Mouse (Mus musculus): ENCODE data around the gene 1110032F04Rik. TPM values are rescaled to one million over a fixed set of nuclear protein-coding genes. Genes with fewer than 3 reads are reported as not detected.
A peak's percentile ranks its signal among the peaks of the same experiment; 100 is the strongest.

Gene 1110032F04Rik
- 1.2 and 1.7 TPM in 2 replicates for polyA plus RNA-seq (2016; fragmentation: Nextera tagmentation; extraction: Ambion mirVana)

DNA sequence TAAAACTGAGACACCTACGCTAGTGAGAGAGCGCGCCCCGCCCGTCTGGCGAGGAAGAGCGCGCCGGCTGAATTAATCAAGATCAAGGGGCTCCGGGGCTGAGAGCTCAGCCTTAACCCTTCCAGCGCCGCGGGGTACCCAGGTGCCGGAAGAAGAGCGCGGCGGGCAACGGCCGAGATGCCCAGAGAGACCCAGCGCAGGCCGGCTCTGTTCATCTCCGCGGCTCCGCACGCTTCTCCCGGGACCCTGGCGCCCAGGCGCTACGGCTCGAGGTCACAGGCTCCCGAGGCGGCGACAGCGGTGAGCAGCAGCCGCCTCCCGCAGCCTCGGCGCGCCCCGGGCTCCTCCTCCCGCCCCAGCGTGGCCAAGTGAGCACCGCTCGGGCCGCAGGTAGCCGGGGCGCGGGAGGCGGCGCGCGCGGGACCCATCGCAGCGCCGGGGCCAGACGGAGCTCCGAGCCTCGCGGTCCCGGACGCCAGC lies at the start of gene 1110032F04Rik:
Gene 1110032F04Rik, plus strand, starts transcription at position 376 of the 480 bp plus-strand sequence.
- Histone ChIP-seq H3K4me3 (peak within 1 kb of the TSS; percentile 76), H3K27me3 (replicated peaks; ENCODE audit: low read depth, poor library complexity, severe bottlenecking) (peaks cover 74% of the 10 kb centered on the region), H3K9me3 (no peaks in the 10 kb centered on the region), H3K36me3 (replicated peaks) (no peaks in the 10 kb centered on the region), H3K4me1 (peaks cover 23% of the 10 kb centered on the region), H3K27ac (replicated peaks) (peak within 1 kb of the TSS; percentile 79)
- peak; percentile 78 for DNase-seq (ENCODE audit: low spot score)
- under 1% methylated on average over 62 of the region's 62 CpGs for WGBS

DNA sequence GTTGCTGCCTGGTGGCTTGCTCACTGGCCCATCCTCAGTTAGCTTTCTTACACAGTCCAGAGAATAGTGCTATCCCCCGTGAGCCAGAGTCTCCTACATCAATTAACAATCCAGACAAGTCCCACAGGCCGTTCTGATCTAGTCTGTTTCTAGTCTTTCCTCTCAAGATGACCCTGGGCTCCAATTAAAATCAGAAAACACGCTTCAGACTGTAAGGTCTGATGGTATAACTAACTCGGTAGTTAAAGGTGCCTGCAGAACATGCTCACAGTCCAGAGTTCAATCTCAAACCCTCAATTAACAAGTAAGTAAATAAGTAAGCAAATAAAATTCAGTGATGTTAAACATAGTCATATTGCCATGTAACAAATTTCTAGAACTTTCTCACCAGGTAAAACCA lies 48.0 kb upstream of the 1110032F04Rik start:
- H3K9me3 ChIP-seq = no peaks in the 10 kb centered on the region
- no peaks in the 10 kb centered on the region for H3K4me1 ChIP-seq
- 74% methylated on average over 4 of the region's 4 CpGs for WGBS
- no peak overlapping the region for H3K4me3 ChIP-seq
- H3K27me3 ChIP-seq (replicated peaks; ENCODE audit: low read depth, poor library complexity, severe bottlenecking) = no peaks in the 10 kb centered on the region
- H3K27ac ChIP-seq (replicated peaks) = no peak overlapping the region
- no peak for DNase-seq (ENCODE audit: low spot score)
- H3K36me3 ChIP-seq (replicated peaks) = no peaks in the 10 kb centered on the region

DNA sequence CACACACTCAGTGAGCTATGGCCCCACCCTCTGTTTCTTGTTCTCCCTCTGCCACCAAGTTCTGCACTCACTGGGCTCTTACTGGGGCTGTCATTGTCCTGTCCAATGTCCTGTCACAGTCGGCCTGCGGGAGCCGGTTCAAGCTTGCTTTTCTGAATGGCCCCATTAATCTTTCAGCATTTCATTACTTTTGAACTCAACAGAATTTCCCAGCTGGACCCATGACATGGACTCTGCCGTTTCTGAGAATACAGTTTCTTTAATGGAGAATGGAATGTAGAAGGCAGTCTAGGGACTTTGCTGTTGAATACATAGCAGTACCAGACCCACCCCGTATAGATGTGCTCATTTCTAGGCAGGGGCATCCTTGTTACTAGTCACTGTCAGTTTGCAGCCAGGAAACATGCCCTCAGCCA lies 47.5 kb upstream of the 1110032F04Rik start:
- 67% methylated on average over 5 of the region's 5 CpGs for WGBS
- DNase-seq (ENCODE audit: low spot score) = no peak
- no peaks in the 10 kb centered on the region for H3K36me3 ChIP-seq (replicated peaks)
- no peaks in the 10 kb centered on the region for H3K9me3 ChIP-seq
- no peaks in the 10 kb centered on the region for H3K27me3 ChIP-seq (replicated peaks; ENCODE audit: low read depth, poor library complexity, severe bottlenecking)
- H3K4me3 ChIP-seq = no peak overlapping the region
- no peak overlapping the region for H3K27ac ChIP-seq (replicated peaks)
- no peaks in the 10 kb centered on the region for H3K4me1 ChIP-seq

DNA sequence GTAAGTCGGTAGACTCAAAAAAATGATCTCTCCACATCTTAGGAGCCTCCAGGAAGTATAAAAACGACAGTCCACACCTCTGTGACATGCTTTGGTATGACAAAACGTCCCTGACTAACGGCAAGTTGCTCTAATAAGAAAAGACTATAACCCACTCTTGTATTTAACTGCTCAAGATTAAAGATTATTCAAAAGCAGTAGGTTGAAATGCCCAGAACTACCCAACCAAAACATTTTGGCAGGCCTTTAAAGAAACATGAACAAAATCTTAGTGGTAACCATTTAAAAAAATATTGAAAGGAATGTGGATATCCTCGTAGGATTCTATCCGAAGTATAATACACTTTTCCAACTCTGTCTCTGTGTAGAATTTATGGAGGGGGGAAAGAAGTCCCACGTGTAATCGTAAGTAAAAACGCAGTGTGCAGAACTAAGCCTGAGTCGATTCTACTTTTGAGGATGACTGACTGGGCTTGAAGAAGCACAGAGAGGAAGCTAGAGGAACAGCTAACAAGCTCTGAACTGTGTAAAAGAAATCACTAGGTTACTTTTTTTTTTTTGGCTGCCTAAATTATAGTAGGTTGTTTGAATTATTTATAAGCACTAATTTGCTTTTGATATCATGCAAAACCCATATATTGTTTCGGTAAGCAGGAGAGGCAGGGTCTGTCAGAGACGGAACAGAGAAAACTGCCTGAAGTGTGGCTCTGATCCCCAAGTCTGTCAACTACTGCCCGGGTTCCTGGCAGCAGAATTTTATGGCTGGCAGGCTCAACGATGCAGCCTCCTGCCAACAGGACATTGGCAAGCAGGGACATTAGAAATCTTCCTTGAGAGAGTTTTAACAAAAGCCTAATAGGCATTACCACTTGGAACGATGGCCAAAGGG lies 45.3 kb upstream of the 1110032F04Rik start:
- H3K9me3 ChIP-seq = no peaks in the 10 kb centered on the region
- no peak overlapping the region for H3K4me3 ChIP-seq
- 88% methylated on average over 15 of the region's 15 CpGs for WGBS
- no peak for DNase-seq (ENCODE audit: low spot score)
- H3K27me3 ChIP-seq (replicated peaks; ENCODE audit: low read depth, poor library complexity, severe bottlenecking) = no peaks in the 10 kb centered on the region
- H3K4me1 ChIP-seq = no peaks in the 10 kb centered on the region
- no peak overlapping the region for H3K27ac ChIP-seq (replicated peaks)
- no peaks in the 10 kb centered on the region for H3K36me3 ChIP-seq (replicated peaks)

DNA sequence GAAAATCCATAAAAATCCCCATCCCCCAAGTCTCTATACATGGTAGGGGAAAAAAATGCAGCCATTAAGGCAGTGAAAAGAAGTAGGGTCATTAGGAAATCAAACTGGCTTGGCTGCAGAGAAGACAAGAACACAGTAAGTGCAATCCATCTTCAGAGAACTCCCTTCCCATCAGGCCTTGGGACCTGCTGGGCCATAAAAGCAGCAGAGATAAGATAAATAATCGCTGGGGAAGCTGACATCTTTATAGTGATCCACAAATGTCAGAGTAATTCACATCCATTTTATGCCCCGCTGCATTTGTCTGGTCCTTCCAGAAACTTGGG lies 44.7 kb upstream of the 1110032F04Rik start:
- Histone ChIP-seq H3K27me3 (replicated peaks; ENCODE audit: low read depth, poor library complexity, severe bottlenecking) (no peaks in the 10 kb centered on the region), H3K9me3 (no peaks in the 10 kb centered on the region), H3K27ac (replicated peaks) (no peak overlapping the region), H3K4me1 (no peaks in the 10 kb centered on the region), H3K4me3 (no peak overlapping the region), H3K36me3 (replicated peaks) (no peaks in the 10 kb centered on the region)
- 81% methylated on average over 2 of the region's 2 CpGs for WGBS
- DNase-seq (ENCODE audit: low spot score) = no peak

DNA sequence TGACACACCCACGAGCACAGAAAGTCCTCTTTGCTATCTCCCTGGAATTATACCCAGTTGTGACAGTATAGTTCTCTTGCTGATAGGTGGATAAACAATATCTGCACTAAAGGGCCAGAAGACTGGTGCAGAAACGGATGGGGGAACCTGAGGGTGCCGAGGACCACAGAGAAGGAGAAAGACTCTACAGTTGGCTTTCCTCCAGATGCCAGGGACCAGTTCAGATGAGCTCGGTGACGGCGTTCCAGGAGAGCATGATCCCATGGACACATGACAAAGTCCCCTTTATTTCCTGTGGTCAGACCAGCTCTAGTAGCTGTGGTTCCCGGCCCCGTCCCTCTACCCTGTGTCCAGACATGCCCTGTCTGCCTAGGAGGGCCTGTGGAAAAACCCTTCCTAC lies 44.2 kb upstream of the 1110032F04Rik start:
- H3K27me3 ChIP-seq (replicated peaks; ENCODE audit: low read depth, poor library complexity, severe bottlenecking) = no peaks in the 10 kb centered on the region
- WGBS = 71% methylated on average over 8 of the region's 8 CpGs
- H3K4me3 ChIP-seq = no peak overlapping the region
- no peaks in the 10 kb centered on the region for H3K9me3 ChIP-seq
- no peak for DNase-seq (ENCODE audit: low spot score)
- H3K4me1 ChIP-seq = no peaks in the 10 kb centered on the region
- no peak overlapping the region for H3K27ac ChIP-seq (replicated peaks)
- no peaks in the 10 kb centered on the region for H3K36me3 ChIP-seq (replicated peaks)

DNA sequence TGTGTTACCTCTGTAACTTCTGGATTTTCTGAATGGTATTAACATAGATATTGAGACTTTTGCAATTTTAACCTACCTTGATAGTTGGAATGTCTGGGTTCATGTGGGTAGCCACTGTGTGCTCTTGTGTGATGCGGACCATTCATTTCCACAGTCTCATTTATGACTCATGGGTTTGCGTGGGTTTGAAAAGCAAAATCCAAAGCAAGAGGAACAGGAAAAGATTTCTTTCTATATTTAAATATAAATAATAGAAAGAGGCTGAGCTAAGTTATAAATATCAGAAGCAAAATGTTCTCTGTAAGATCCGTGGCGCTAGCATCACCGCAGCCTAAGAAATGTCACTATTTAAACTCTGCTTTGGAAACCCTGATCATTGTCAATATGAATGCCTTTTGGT lies 41.7 kb upstream of the 1110032F04Rik start:
- no peak for DNase-seq (ENCODE audit: low spot score)
- Histone ChIP-seq H3K4me3 (no peak overlapping the region), H3K36me3 (replicated peaks) (no peaks in the 10 kb centered on the region), H3K4me1 (no peaks in the 10 kb centered on the region), H3K27me3 (replicated peaks; ENCODE audit: low read depth, poor library complexity, severe bottlenecking) (no peaks in the 10 kb centered on the region), H3K9me3 (no peaks in the 10 kb centered on the region), H3K27ac (replicated peaks) (no peak overlapping the region)
- WGBS = 94% methylated on average over 5 of the region's 5 CpGs

DNA sequence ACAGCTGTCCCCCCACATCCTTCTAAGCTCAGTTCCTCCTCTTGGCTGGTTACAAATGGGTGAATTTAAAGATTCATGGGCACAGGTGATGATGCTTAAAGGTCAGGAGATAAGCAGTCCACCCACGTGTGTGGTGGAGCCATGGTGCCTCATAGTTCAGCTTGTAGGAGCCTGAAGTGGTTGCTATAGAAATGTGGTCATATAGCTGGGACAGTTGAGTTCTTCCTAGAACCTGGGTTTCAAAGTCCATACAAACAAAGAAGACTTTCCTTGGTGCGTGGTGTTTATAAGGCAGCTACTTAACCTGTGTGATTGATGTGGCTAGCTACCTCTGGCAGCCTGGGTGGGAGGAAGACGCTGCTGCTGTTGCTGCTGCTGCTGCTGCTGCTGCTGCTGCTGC lies 39.4 kb upstream of the 1110032F04Rik start:
- Histone ChIP-seq H3K4me3 (no peak overlapping the region), H3K27me3 (replicated peaks; ENCODE audit: low read depth, poor library complexity, severe bottlenecking) (no peaks in the 10 kb centered on the region), H3K27ac (replicated peaks) (no peak overlapping the region), H3K4me1 (no peaks in the 10 kb centered on the region), H3K36me3 (replicated peaks) (no peaks in the 10 kb centered on the region), H3K9me3 (no peaks in the 10 kb centered on the region)
- no peak for DNase-seq (ENCODE audit: low spot score)
- 86% methylated on average over 3 of the region's 3 CpGs for WGBS

DNA sequence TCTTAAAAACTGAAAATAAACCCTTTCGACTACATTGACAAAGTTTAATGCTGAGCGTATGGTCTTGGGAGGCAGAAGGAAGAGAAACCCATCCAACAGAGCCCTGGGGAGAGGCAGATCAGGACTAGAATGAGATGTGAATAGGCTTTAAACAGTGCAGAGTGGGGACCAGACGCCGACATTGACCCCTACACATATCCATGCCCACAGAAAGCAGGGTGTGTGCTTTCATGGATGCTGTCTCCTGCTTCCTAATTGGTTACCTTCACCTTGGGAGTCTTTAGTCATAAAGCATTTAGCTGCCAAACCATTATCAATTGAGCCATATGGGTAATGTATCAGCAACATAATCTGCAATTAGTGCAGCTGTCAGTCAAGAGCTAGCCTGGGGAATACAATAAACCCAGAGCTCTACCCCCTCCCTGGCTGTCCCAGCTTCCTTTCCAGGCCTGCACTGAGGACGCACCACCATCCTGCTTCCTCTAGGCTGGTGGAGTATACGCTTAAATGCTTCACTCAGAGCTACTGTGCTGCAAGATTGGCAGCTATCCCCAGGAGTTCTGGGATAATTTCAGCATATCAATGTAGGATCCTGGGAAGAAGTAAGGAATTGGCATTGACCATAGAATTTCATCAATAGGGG lies 32.4 kb upstream of the 1110032F04Rik start:
- Histone ChIP-seq H3K4me3 (no peak overlapping the region), H3K27ac (replicated peaks) (no peak overlapping the region), H3K36me3 (replicated peaks) (no peaks in the 10 kb centered on the region), H3K4me1 (peaks cover 5% of the 10 kb centered on the region), H3K27me3 (replicated peaks; ENCODE audit: low read depth, poor library complexity, severe bottlenecking) (0 out of 2 replicates have a peak, but pooled peaks cover 4% of the 10 kb centered on the region), H3K9me3 (no peaks in the 10 kb centered on the region)
- 73% methylated on average over 6 of the region's 6 CpGs for WGBS
- peak; percentile 11 for DNase-seq (ENCODE audit: low spot score)

DNA sequence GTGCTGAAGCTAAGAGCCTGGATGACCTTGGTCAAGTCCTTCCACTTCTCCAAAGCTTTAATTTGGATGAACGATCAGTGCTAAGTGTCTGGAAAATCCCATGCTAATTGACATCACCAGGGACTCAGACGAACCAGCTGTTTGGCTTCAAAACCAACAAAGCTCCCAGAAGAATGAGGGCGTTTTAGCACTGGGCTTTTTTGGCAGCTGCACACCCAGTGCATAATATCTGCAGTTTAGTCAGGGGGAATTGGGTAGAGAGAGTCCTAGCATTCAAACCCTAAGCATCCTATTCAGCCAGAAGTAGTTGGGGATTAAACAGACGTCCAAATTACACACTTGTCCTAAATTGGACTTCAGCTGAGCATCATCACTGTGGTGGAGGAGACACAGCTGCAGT lies 29.2 kb upstream of the 1110032F04Rik start:
- DNase-seq (ENCODE audit: low spot score) = no peak

DNA sequence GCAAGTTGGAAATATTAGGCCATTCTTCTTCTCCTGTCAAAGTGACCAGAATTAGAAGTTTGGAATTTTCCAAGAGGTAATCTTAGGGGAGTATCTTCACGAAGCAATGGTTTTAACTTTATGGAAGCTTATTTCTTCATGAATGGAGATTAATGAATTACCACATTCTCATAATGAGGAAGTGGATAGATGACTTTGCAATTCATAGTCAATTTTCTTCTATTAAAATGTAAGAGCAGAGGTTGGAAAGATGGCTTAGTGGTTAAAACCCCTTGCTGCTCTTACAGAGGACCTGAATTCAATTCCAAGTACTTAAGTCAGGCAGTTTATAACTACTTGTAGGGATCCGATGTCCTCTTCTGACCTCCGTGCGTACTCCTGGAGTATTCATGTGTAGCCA lies 25.4 kb upstream of the 1110032F04Rik start:
- 97% methylated on average over 4 of the region's 4 CpGs for WGBS
- H3K9me3 ChIP-seq = no peaks in the 10 kb centered on the region
- H3K4me3 ChIP-seq = no peak overlapping the region
- DNase-seq (ENCODE audit: low spot score) = no peak
- no peaks in the 10 kb centered on the region for H3K4me1 ChIP-seq
- H3K27me3 ChIP-seq (replicated peaks; ENCODE audit: low read depth, poor library complexity, severe bottlenecking) = 0 out of 2 replicates have a peak, but pooled peaks cover 4% of the 10 kb centered on the region
- H3K27ac ChIP-seq (replicated peaks) = no peak overlapping the region
- H3K36me3 ChIP-seq (replicated peaks) = no peaks in the 10 kb centered on the region

More for the DNA sequence above, 29.2 kb upstream of the 1110032F04Rik start:
- Histone ChIP-seq H3K9me3 (no peaks in the 10 kb centered on the region), H3K4me3 (no peak overlapping the region), H3K27me3 (replicated peaks; ENCODE audit: low read depth, poor library complexity, severe bottlenecking) (0 out of 2 replicates have a peak, but pooled peaks cover 4% of the 10 kb centered on the region), H3K4me1 (peaks cover 5% of the 10 kb centered on the region), H3K36me3 (replicated peaks) (no peaks in the 10 kb centered on the region), H3K27ac (replicated peaks) (no peak overlapping the region)
- 66% methylated on average over 4 of the region's 4 CpGs for WGBS

DNA sequence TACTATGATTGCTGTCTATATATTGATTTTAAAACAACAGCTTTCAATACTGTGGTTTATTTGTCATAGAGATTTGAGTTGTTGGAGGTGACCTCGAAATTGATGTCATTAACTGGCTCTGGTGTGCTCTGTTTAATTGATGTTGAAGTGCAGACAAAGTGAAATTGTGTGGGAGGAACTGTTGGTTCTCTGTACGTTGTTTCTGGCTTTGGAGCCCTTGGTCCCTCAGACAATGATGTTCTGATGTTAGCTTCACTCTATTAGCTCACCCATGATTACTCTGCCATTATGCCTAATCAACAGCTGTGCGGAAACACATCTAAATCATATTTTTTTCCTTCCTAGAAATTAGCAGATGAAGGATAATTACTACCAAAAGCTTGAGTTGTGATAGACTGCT lies 21.1 kb upstream of the 1110032F04Rik start:
- Histone ChIP-seq H3K4me1 (no peaks in the 10 kb centered on the region), H3K36me3 (replicated peaks) (no peaks in the 10 kb centered on the region), H3K4me3 (no peak overlapping the region), H3K9me3 (no peaks in the 10 kb centered on the region), H3K27ac (replicated peaks) (no peak overlapping the region), H3K27me3 (replicated peaks; ENCODE audit: low read depth, poor library complexity, severe bottlenecking) (no peaks in the 10 kb centered on the region)
- 60% methylated on average over 3 of the region's 3 CpGs for WGBS
- no peak for DNase-seq (ENCODE audit: low spot score)

DNA sequence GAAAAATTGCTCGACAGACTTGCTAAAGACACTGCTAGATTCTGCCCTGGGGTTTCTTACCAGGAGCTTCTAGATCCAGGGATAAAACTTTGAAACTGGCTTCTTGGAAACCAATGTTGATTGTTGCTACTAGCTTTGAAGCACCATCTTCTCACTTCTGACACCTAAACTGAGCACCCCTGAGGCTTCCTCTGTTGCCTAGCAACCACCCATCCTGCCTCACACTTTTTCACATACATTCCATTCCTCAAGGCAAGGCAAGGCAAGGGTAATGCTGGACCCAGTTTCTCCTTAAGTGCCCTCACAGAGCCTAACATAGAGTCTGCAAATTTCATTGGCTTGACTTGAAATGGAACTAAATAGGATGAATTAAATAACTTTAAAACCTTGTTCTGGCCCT lies 17.0 kb upstream of the 1110032F04Rik start:
- no peak for DNase-seq (ENCODE audit: low spot score)
- no peak overlapping the region for H3K27ac ChIP-seq (replicated peaks)
- no peaks in the 10 kb centered on the region for H3K27me3 ChIP-seq (replicated peaks; ENCODE audit: low read depth, poor library complexity, severe bottlenecking)
- no peaks in the 10 kb centered on the region for H3K36me3 ChIP-seq (replicated peaks)
- no peak overlapping the region for H3K4me3 ChIP-seq
- no peaks in the 10 kb centered on the region for H3K9me3 ChIP-seq
- H3K4me1 ChIP-seq = no peaks in the 10 kb centered on the region
- WGBS = 87% methylated on average over 1 of the region's 1 CpGs
